Mouse (Mus musculus): ENCODE data around the gene Pacs2. TPM values are rescaled to one million over a fixed set of nuclear protein-coding genes. Genes with fewer than 3 reads are reported as not detected.

The Pacs2 gene
- polyA plus RNA-seq, 1 experiment, result 54.8 TPM

DNA sequence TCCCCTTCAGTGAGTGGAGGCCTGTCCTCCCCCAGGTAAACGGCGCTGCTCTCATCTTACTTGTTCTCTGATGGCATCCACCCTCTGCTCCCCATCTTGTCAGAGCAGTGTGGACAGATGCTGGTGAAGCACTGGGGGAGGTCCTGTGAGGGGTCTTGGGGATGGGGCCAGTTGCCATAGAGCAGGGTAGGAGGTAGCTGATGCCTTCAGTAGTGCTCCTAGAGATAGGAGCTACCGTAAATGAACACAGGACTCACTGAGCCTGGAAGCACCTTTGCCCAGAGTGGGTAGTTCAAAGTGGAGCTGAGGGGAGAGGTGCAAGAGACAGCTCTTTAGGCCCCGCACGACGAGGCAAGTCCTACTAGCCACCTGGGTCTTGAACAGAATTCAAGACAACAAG lies 55.1 kb downstream of the Pacs2 start:
- TF ChIP-seq CTCF (IDR thresholded peaks at IDR 0.05; ENCODE audit: insufficient read depth, low read length) (no peak), POLR2A (IDR thresholded peaks at IDR 0.05; ENCODE audit: borderline replicate concordance, extremely low read depth, low read depth, low read length) (no peak)
- Histone ChIP-seq H3K4me3 (replicated peaks; ENCODE audit: extremely low read depth, low read depth, low read length) (no peak overlapping the region), H3K4me1 (ENCODE audit: control insufficient read depth, insufficient read depth, low read length) (0 out of 2 replicates have a peak, but pooled peaks cover 2% of the 10 kb centered on the region)
- 93% methylated on average over 6 of the region's 6 CpGs for WGBS
- no peak for DNase-seq

DNA sequence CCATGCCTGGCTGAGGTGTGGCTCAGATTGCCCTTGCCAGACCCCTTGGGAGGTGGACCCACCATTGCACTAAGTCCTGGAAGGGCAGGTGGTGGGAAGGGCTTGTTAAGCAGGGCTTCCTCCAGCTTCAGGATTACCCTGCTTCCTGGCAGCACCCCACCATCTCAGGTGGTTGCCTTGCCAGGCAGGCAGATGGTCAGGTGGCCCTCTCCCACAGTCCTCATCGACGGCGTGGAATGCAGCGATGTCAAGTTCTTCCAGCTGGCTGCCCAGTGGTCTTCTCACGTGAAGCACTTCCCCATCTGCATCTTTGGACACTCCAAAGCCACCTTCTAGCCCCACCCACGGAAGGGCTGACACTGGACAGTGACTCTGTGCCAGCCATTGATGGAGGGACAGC lies 57.0 kb downstream of the Pacs2 start:
- Histone ChIP-seq H3K4me3 (replicated peaks; ENCODE audit: extremely low read depth, low read depth, low read length) (no peak overlapping the region), H3K4me1 (ENCODE audit: control insufficient read depth, insufficient read depth, low read length) (0 out of 2 replicates have a peak, but pooled peaks cover 2% of the 10 kb centered on the region)
- 86% methylated on average over 6 of the region's 6 CpGs for WGBS
- TF ChIP-seq POLR2A (IDR thresholded peaks at IDR 0.05; ENCODE audit: borderline replicate concordance, extremely low read depth, low read depth, low read length) (no peak), CTCF (IDR thresholded peaks at IDR 0.05; ENCODE audit: insufficient read depth, low read length) (no peak)
- no peak for DNase-seq

DNA sequence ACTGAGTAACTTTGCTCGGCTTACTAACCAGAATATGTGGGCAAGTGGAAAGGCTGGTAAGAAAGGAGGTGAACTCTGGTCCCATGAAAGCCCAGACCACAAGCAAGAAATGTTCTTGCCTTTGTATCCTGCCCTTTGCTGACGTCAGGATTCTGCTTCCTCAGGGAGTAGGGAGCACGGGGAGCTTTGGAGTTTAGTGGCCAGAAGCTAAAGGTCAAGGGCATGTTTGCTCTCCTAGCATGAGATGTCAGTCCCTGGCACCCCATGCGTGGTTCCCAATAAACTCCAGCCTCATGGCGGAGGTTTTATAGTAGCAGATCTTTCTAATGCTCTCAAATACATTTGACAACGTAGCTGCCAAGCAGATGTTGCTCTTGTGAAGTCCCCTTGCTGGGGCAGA lies 57.5 kb downstream of the Pacs2 start:
- TF ChIP-seq POLR2A (IDR thresholded peaks at IDR 0.05; ENCODE audit: borderline replicate concordance, extremely low read depth, low read depth, low read length), result no peak
- TF ChIP-seq CTCF (IDR thresholded peaks at IDR 0.05; ENCODE audit: insufficient read depth, low read length), result no peak
- no peak overlapping the region for H3K4me3 ChIP-seq (replicated peaks; ENCODE audit: extremely low read depth, low read depth, low read length)
- DNase-seq, result no peak
- 69% methylated on average over 6 of the region's 6 CpGs for WGBS
- 0 out of 2 replicates have a peak, but pooled peaks cover 2% of the 10 kb centered on the region for H3K4me1 ChIP-seq (ENCODE audit: control insufficient read depth, insufficient read depth, low read length)

DNA sequence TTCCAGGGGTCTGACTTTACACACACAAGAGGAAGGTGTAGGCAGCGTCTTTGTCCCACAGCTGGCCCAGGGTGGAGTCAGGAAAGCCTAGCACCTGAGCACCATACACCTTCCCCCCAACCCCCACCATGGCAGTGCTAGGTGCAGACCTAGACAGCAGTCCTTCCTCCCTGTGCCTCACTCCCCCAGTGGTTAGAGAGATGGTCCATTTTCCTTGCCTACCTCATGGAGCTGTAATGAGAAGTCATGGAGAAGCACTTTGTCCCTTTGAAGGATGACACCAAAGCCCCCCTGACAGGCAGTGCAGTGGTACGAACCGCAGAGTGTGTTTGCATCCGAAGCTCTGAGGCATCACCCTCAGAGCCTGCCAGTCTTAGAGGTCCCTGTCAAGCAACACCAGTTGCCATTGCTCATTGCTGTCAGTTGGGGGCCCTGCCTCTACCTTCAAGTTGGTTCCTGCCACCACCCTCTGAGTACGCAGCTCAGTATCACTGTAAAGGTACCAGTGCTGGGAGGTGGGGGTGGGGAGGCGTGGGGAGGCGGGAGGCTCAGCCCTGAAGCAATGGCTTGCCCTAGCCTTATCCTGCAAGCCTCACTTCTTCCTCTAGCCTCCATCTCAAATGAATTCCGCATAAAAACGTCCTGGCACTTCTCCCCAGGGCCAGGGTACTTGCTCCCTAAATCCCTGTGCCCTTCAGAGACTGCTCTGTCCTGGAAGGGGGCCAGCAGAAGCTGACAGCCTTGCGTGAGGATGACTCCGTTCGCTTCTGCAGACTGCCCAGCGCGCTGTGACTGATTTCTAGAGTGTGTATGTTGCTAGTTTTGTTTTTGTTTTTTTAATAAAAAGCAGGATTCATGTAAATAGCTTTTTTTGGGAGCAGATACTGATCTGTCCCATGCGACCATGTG lies 59.4 kb downstream of the Pacs2 start:
- no peak for DNase-seq
- TF ChIP-seq POLR2A (IDR thresholded peaks at IDR 0.05; ENCODE audit: borderline replicate concordance, extremely low read depth, low read depth, low read length) (no peak), CTCF (IDR thresholded peaks at IDR 0.05; ENCODE audit: insufficient read depth, low read length) (no peak)
- H3K4me1 ChIP-seq (ENCODE audit: control insufficient read depth, insufficient read depth, low read length), result 0 out of 2 replicates have a peak, but pooled peaks cover 2% of the 10 kb centered on the region
- 13% methylated on average over 15 of the region's 15 CpGs for WGBS
- peak overlapping the region; percentile 16 for H3K4me3 ChIP-seq (replicated peaks; ENCODE audit: extremely low read depth, low read depth, low read length)

DNA sequence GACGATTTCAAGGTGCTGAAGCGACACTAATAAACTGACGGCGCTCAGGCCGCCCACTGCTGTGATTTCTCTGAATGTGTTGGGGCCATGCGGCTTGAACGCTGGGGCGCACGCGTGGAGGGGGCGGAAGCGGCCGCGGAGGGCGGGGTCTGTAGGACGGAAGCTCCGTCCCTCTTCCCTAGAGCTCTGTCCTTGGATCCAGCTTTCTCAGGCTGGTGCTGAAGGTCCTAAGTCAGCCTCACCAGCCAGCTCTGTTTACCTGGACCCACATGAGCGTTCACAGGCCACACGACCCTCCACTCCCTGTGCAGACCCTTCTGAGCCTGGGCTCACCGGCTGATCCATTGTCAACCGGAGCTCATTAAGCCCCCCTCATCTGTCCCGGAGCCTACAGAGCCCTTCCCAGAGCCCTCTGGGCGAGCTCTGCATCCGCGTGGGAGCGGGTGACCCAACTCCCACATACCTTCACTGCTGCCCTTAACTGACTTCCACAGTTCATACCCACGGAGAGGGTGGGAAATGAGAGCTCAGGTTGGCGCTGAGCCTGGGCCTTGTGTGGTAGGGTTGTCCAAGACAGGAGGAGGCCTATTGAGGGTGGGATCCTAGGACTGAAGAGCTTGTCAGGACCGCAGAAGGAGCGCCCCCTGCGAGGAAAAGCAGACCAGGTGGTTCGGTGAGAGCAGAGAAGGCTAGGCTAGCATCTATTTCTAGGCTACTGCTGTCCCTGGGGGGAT lies 60.2 kb downstream of the Pacs2 start, which contains the start of gene Tex22:
TSS of gene Tex22 (plus strand) at position 174 of the 734 bp plus-strand sequence.
- 2% methylated on average over 32 of the region's 32 CpGs for WGBS
- Histone ChIP-seq H3K4me1 (ENCODE audit: control insufficient read depth, insufficient read depth, low read length) (0 out of 2 replicates have a peak, but pooled peaks cover 2% of the 10 kb centered on the region), H3K4me3 (replicated peaks; ENCODE audit: extremely low read depth, low read depth, low read length) (peak within 1 kb of the TSS; percentile 92)
- peak; percentile 82 for DNase-seq
- TF ChIP-seq CTCF (IDR thresholded peaks at IDR 0.05; ENCODE audit: insufficient read depth, low read length), result no peak
- peak; percentile 95; the same call in 1 of the 2 replicates for TF ChIP-seq POLR2A (IDR thresholded peaks at IDR 0.05; ENCODE audit: borderline replicate concordance, extremely low read depth, low read depth, low read length)

DNA sequence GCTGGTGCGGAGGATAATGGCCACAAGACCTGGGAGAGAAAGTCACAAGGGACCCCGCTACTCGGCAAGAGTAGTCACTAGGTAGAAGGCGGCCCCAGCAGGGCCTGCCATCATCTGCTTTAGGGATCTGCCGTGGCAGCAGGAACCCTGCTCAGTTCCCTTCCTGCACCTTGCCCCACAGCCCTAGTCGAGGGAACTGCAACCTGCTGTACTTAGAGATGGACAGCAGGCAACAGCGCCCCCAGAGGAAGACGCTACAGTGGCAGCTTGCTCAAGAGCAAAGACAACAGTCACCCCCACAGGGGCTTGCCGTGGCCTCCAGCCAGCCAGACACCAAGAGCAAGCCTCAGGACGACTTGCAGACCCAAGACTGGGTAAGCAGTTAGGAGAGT lies 60.8 kb downstream of the Pacs2 start:
- peak; percentile 85 for DNase-seq
- Histone ChIP-seq H3K4me3 (replicated peaks; ENCODE audit: extremely low read depth, low read depth, low read length) (peak overlapping the region; percentile 92), H3K4me1 (ENCODE audit: control insufficient read depth, insufficient read depth, low read length) (0 out of 2 replicates have a peak, but pooled peaks cover 2% of the 10 kb centered on the region)
- TF ChIP-seq CTCF (IDR thresholded peaks at IDR 0.05; ENCODE audit: insufficient read depth, low read length), result peak; percentile 98
- TF ChIP-seq POLR2A (IDR thresholded peaks at IDR 0.05; ENCODE audit: borderline replicate concordance, extremely low read depth, low read depth, low read length), result peak; percentile 50; the same call in 1 of the 2 replicates
- WGBS, result 4% methylated on average over 10 of the region's 10 CpGs

DNA sequence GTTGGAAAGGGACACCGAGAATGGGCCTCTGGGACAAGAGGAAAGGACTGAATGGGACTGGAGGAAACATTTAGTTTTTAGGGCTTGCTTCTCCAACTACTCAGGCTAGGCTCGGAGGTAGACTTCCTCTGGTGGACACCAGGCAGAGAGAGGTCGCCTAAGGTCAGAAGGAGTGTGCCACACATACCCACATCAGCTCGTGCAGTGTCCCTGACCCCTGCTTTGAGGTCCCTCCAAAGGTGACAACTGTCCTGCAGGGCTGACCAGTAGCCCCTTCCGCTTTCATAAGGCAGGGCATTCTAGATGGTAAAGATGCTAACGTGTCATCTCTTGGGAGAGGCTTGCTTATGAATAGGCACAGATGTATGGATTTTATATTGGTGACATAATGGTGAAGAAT lies 61.2 kb downstream of the Pacs2 start:
- WGBS, result 54% methylated on average over 6 of the region's 6 CpGs
- H3K4me1 ChIP-seq (ENCODE audit: control insufficient read depth, insufficient read depth, low read length), result 0 out of 2 replicates have a peak, but pooled peaks cover 2% of the 10 kb centered on the region
- DNase-seq, result no peak
- TF ChIP-seq POLR2A (IDR thresholded peaks at IDR 0.05; ENCODE audit: borderline replicate concordance, extremely low read depth, low read depth, low read length), result no peak
- TF ChIP-seq CTCF (IDR thresholded peaks at IDR 0.05; ENCODE audit: insufficient read depth, low read length), result no peak
- no peak overlapping the region for H3K4me3 ChIP-seq (replicated peaks; ENCODE audit: extremely low read depth, low read depth, low read length)

DNA sequence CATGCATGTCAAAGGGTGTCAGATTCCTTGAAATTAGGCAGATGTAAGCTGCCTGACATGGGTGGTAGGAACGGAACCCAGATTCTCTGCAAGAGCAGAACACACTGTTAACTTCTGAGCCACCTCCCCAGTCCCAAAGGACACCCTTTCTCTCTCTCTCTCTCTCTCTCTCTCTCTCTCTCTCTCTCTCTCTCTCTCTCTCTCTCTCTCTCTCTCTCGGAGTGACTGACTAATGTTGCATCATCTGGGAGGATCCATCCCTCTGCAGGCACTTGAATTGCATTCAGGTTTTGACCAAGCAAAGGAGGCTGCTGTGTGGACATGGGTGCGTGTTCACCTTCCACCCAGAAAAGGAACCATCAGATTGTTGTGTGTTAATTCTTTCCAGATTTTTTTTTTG lies 73.0 kb downstream of the Pacs2 start:
- H3K4me1 ChIP-seq (ENCODE audit: control insufficient read depth, insufficient read depth, low read length), result no peaks in the 10 kb centered on the region
- 64% methylated on average over 3 of the region's 3 CpGs for WGBS
- H3K4me3 ChIP-seq (replicated peaks; ENCODE audit: extremely low read depth, low read depth, low read length), result no peak overlapping the region
- no peak for DNase-seq
- TF ChIP-seq POLR2A (IDR thresholded peaks at IDR 0.05; ENCODE audit: borderline replicate concordance, extremely low read depth, low read depth, low read length) (no peak), CTCF (IDR thresholded peaks at IDR 0.05; ENCODE audit: insufficient read depth, low read length) (no peak)

DNA sequence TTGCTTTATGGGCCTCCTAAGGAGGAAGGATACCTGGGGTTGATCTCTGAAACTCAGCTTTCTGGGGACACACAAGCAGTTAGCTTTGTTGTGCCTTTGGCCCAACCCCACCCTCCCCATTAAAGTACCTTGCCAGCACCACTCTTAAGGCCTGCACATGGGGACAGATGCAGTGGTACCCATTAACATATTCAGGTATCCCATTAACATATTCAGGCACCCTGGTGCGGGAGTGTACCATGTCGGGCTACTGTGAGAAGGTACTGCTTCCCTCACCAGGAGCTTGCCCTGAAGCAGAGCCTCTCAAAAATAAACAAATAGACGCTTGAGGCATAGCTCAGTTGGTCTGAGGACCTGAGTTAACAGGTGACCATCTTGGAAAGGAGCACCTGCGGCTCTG lies 73.7 kb downstream of the Pacs2 start:
- 49% methylated on average over 4 of the region's 4 CpGs for WGBS

More for the DNA sequence above, 73.7 kb downstream of the Pacs2 start:
- Histone ChIP-seq H3K4me3 (replicated peaks; ENCODE audit: extremely low read depth, low read depth, low read length) (no peak overlapping the region), H3K4me1 (ENCODE audit: control insufficient read depth, insufficient read depth, low read length) (no peaks in the 10 kb centered on the region)
- no peak for TF ChIP-seq CTCF (IDR thresholded peaks at IDR 0.05; ENCODE audit: insufficient read depth, low read length)
- no peak for TF ChIP-seq POLR2A (IDR thresholded peaks at IDR 0.05; ENCODE audit: borderline replicate concordance, extremely low read depth, low read depth, low read length)
- DNase-seq, result no peak
